Mouse (Mus musculus) adrenal gland, adult (tissue): Measurements from ENCODE around the gene Fam126a.
A peak's percentile ranks its signal among the peaks of the same experiment; 100 is the strongest.

Experiments
- DNase-seq, 2 experiments: peaks; one replicate each; pipeline ENCODE4 v3.0.0; 2022 to 2023; ENCODE audit warnings: low spot score in 1 of 2; ENCODE audit not compliant: inconsistent age in 2 of 2

The Fam126a gene

DNA sequence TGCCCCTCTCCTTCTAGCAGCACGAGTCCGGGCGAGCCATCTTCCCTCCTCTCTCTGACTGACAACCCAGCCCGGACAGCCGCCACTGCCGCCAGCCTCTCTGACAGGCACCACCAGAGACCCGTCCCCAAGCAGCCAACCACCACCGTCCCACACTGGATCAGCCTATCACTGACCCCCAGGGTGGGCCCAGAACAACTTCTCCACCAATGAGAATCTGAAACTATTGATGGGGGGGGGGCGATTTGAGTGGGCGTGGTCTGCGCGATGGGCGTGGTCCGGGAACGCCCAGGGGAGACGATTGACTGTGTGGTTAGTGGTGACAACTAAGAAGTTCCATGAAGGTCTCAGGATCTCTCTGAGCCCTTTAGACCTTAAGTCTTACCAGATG is at the start of gene Fam126a:
TSS of gene Fam126a (minus strand) at position 112 of the 391 bp plus-strand sequence.
- DNase-seq: peak; percentile 96 to 98

- no peak for DNase-seq
These were observed 48.1 kb upstream of the Fam126a start for GRCm38 (mm10) chr5:24078420-24079179.

DNA sequence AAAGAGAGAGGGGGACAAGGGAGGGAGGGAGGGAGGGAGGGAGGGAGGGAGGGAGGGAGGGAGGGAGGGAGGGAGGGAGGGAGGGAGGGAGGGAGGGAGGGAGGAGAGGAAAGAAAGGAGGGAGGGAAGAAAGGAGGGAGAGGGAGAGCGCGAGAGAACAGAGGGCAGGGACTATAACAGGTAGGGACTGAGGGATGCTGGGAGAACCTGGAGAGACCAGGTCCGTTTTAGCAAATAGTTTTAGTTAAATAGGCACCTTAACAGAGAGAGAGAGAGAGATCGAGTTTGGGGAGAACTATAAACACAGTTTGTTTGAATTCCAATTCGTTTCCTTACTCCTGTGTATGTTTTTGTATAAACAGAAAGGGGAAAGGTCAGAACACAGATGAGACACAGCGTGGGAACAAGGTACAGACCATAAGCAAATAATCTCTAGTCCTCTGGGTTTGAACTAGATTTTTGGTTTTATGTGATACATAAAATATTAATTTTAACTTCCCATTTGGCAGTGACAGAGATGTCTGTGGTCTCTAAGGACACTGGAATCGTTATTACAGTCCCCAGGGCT is 47.3 kb upstream of the Fam126a start:
- DNase-seq: no peak

DNA sequence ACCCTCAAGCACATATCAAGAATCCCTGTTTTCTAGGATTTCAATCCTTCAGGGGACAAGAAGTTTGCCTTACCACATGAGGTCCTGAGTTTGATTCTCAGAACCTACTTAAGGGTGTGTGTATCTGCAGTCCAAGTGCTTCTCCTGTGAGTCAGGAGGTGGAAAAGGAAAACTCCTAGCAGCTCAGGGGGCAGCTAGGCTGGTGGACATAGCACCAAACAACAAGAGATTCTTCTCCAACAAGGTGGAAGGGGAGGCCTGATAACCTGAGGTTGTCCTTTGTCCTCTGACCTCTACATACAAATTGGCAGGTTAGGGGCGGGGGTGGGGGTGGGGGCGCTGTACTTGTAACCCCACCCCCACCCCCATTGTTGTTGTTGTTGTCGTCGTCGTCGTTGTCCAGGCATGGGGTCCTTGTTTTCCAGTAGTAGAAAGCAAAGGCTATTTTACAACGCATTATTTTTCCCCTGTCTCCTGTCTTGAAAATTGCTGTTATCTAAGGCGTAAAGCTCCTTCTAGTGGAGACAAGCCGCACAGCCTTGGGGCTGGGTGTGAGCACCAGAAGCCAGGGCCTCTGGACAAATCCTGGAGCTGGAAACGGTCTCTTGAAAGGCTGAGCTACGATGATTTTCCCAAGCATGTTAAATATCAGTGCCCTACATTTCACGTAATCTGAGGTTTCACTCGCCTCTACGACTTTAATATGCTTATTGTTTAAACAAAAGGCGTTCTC is 46.7 kb upstream of the Fam126a start:
- peak; percentile 74 to 92 for DNase-seq

GRCm38 (mm10) chr5:24072031-24072430 is 41.5 kb upstream of the Fam126a start:
- peak; percentile 15 to 70 for DNase-seq

- peak in 1 of 2 experiments; percentile 75 for DNase-seq
These were observed 38.5 kb upstream of the Fam126a start for GRCm38 (mm10) chr5:24068955-24069354.

GRCm38 (mm10) chr5:24063545-24063944 is 33.1 kb upstream of the Fam126a start:
- no peak for DNase-seq

GRCm38 (mm10) chr5:24063034-24063433 is 32.5 kb upstream of the Fam126a start:
- DNase-seq: no peak

DNA sequence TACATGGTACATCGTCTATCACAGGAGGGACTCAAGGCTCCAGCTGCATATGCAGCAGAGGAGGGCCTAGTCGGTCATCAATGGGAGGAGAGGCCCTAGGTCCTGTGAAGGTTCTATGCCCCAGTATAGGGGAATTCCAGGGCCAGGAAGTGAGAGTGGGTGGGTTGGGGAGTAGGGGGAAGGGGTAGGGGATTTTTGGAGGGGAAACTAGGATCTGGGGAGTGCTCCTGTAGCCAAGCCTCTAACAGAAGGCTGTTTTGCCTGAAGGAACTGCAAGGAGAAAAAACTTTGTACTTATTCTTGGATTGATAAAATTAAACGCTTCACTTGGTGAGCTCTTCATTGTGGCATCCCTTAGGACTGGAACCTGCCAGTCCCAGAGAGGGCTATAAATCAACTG is 30.5 kb upstream of the Fam126a start:
- no peak for DNase-seq

- peak in 1 of 2 experiments; percentile 28 for DNase-seq
These were observed 27.1 kb upstream of the Fam126a start for GRCm38 (mm10) chr5:24057592-24057991.

DNA sequence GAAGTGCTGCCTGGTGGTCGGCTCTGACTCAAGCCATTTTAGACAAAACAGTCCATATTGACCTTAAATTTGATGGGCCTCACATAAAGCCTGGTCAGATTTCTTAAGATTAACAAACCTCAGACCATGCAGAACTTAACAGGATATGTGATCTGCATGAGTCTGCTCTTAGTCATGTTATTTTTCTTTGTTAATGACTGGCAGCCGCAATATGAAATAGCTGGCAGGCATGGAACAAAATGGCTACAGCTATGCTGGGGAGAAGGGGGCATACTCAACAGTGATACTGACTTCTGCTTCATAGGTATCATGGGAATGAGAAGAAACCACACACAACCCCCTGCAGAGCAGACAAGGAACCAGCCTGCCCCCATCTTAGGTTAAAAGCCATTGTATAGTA is 26.4 kb upstream of the Fam126a start:
- no peak for DNase-seq

- DNase-seq: peak; percentile 1 to 57
These were observed 23.9 kb upstream of the Fam126a start for GRCm38 (mm10) chr5:24054382-24054781.

DNA sequence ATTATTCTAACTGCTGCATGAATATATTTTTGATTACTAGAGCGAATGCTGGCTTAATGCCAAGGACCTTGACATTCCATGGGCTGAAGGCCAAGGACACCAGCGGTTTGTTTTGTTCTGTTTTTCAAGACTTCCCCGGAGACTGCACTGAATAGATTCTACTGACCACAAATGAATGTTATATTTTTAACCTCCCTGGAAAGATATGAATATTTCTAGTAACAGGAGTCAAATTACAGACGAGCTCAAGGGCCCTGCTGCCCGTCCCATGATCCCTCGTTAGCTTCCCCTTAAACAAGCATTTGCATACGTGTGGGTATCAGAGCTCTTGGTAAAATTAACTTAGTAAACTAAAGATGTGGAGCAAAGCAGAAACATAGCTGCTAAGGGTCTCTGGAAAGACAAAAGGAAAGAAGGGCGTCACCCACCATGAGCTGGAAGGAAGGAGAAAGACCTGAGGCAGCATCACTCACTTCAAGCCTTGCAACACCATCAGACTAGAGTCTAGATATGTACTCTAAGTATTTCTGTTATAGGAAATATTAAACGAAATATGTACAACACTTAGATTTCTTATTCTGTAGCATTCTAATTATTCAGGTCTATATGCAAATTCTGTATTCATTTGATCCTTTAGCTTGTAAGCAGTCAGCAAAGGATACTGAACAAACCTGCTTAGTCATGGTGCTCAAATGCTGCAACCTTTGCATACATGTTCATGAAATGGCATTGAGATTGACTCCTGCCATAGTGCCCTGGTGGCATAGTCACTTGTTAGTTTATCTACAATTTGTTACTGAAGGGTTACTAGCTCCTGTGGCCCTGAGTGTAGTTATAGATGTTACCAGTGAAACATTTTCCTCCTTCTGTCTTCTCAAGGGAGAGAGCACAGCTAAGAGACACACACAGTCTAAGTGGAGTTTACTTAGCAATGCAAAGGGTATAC is 23.0 kb upstream of the Fam126a start:
- peak; percentile 67 to 86 for DNase-seq

GRCm38 (mm10) chr5:24051755-24052675 is 21.5 kb upstream of the Fam126a start:
- peak; percentile 53 to 78 for DNase-seq

- DNase-seq: peak in 1 of 2 experiments; percentile 39
These were observed 17.3 kb upstream of the Fam126a start for GRCm38 (mm10) chr5:24047821-24048220.

DNA sequence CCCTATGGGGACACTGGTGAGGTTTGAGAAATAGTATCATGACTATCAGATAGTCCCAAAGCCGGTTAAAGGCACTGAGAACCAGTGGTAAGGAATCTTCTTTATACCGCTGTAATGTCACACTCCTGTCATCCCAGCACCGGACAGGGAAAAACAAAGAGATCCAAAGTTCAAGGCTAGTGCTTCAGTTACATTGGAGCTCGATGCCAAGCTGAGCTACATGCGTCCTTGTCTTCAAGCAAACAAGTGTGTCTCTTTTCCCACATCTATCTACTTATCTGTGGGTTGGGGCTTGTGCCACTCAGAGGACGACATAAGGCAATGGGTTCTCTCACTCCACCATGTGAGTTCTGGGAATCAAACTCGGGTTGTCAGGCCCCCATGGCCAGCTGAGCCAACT is 16.5 kb upstream of the Fam126a start:
- peak; percentile 46 to 83 for DNase-seq

- peak; percentile 54 to 88 for DNase-seq
These were observed 15.6 kb upstream of the Fam126a start for GRCm38 (mm10) chr5:24045998-24046631.

DNA sequence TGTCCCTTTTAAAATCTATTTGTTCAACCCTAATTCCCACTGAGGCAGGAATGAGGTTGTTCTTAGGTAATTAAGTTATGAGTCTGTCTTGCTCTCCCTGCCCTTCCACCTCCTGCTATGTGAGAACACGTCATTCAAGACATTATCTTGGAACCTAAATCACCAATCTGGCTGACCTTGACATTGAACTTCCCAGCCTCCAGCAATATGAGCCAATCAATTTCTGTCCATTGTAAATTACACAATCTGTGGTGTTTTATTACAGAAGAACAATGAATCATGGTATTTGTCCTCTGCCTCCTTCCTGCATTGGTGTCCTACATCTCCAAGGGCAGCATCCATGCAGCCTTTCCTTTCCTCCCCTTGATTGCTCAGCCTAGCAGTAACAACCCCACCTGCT is 13.9 kb upstream of the Fam126a start:
- peak; percentile 49 to 88 for DNase-seq

GRCm38 (mm10) chr5:24043367-24043766 is 12.9 kb upstream of the Fam126a start:
- peak in 1 of 2 experiments; percentile 46 for DNase-seq
